Mouse (Mus musculus): Measurements from ENCODE around the gene Slc39a11. TPM values are rescaled to one million over a fixed set of nuclear protein-coding genes. Genes with fewer than 3 reads are reported as not detected.

Gene Slc39a11
- total and polyA plus RNA-seq, 3 experiments, result 43.2 to 54.4 (median 51.0) TPM

DNA sequence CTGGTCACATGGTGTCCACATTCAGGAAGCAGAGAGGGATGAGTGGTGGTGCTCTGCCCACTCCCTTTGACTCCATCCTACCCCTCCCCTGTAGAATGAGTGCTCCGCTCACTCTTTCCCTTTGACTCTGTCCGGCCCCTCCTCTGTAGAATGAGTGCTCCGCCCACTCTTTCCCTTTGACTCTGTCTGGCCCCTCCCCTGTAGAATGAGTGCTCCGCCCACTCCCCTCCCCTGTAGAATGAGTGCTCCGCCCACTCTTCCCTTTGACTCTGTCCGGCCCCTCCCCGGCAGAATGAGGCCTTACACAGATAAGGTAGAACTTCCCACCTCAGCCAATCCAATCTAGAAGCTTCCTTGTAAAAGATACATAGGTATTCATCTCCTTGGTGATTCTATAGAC, 137.7 kb downstream of the Slc39a11 start:
- Histone ChIP-seq H3K4me3 (replicated peaks in 1 of 3; ENCODE audit: low read depth in 2 of 3, low read length in 2 of 3, poor library complexity in 1 of 3) (no peak overlapping the region), H3K4me1 (ENCODE audit: control insufficient read depth in 1 of 2, insufficient read depth in 2 of 2) (peaks cover 6 to 46% of the 10 kb centered on the region in 2 experiments), H3K79me2 (replicated peaks; ENCODE audit: control insufficient read depth, extremely low read depth, insufficient read depth, poor library complexity, severe bottlenecking) (no peaks in the 10 kb centered on the region), H3K9ac (ENCODE audit: insufficient read depth, low read depth) (no peak overlapping the region), H3K27me3 (replicated peaks) (no peaks in the 10 kb centered on the region), H3K9me3 (replicated peaks; ENCODE audit: low read length) (no peaks in the 10 kb centered on the region), H3K27ac (ENCODE audit: insufficient read depth, low read depth) (no peak overlapping the region), H3K36me3 (replicated peaks in 1 of 2; ENCODE audit: control insufficient read depth in 1 of 2, insufficient read depth in 1 of 2, low read length in 1 of 2) (peaks cover 6 to 72% of the 10 kb centered on the region in 2 experiments), H3K4me2 (ENCODE audit: insufficient read depth, low read depth, poor library complexity, severe bottlenecking) (no peak overlapping the region)
- DNase-seq (ENCODE audit: extremely low read depth), result peak; percentile 34
- in situ Hi-C loops (cut with MboI; ENCODE audit: low pct_ligation_motif_present, low pct_unique_long_range_greater_than_20kb, low sequenced_read_pairs) (no loop called here), dilution Hi-C loops (cut with MboI; ENCODE audit: extremely low pct_ligation_motif_present, extremely low pct_unique_long_range_greater_than_20kb, low sequenced_read_pairs) (no loop called here)
- no peak for TF ChIP-seq POLR2AphosphoS2 (IDR thresholded peaks at IDR 0.05; ENCODE audit: low read depth, low read length)
- no peak for TF ChIP-seq USF1 (IDR thresholded peaks at IDR 0.05; ENCODE audit: low read depth, low read length)
- no peak for TF ChIP-seq HCFC1 (IDR thresholded peaks at IDR 0.05; ENCODE audit: low read depth, low read length)
- TF ChIP-seq CHD2 (IDR thresholded peaks at IDR 0.05; ENCODE audit: low read length), result no peak
- TF ChIP-seq ZC3H11A (IDR thresholded peaks at IDR 0.05; ENCODE audit: low read depth, low read length), result no peak
- no peak for TF ChIP-seq RCOR1 (conservative IDR thresholded peaks at IDR 0.05; ENCODE audit: low read depth, low read length)
- no peak for TF ChIP-seq NRF1 (IDR thresholded peaks at IDR 0.05; ENCODE audit: low read depth, low read length)
- no peak for TF ChIP-seq JUND (conservative IDR thresholded peaks at IDR 0.05; ENCODE audit: low read depth, low read length)
- TF ChIP-seq EP300 (IDR thresholded peaks at IDR 0.05; ENCODE audit: low read length), result no peak

DNA sequence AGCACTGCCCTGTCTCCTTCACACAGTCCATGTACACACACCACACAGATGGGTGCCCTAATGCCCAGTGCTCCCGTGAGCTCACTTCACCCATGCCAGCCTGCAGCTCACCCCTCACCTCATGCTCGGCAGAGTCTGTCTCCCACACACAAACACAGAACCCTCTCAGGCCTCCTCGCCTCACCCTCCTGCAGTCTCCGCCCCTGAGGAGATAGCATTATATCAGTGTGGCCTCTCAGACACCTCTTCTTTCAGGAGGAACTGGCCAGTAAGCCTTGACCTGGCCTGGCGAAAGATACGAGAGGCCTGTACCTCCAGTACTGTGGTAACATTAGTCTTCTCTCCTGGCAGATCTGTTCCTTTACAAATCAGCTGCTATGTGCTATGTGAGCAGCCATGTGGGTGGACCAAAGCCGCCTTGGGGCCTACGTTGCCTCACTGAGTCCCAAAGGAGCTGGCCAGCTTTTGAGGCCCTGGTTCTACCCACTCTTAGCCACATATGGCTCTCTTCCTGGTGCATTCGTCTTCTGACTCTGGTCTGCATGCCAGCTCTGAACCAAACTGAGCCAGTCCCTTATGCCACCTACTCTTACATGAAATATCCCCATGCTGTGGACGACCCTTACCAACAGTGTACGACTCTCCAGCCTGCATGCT, 138.8 kb downstream of the Slc39a11 start:
- Histone ChIP-seq H3K27me3 (replicated peaks) (no peaks in the 10 kb centered on the region), H3K4me2 (ENCODE audit: insufficient read depth, low read depth, poor library complexity, severe bottlenecking) (no peak overlapping the region), H3K79me2 (replicated peaks; ENCODE audit: control insufficient read depth, extremely low read depth, insufficient read depth, poor library complexity, severe bottlenecking) (no peaks in the 10 kb centered on the region), H3K9me3 (replicated peaks; ENCODE audit: low read length) (no peaks in the 10 kb centered on the region), H3K36me3 (replicated peaks in 1 of 2; ENCODE audit: control insufficient read depth in 1 of 2, insufficient read depth in 1 of 2, low read length in 1 of 2) (peaks cover under 1 to 66% of the 10 kb centered on the region in 2 experiments), H3K4me3 (replicated peaks in 1 of 3; ENCODE audit: low read depth in 2 of 3, low read length in 2 of 3, poor library complexity in 1 of 3) (no peak overlapping the region), H3K4me1 (ENCODE audit: control insufficient read depth in 1 of 2, insufficient read depth in 2 of 2) (peaks cover 6 to 41% of the 10 kb centered on the region in 2 experiments), H3K9ac (ENCODE audit: insufficient read depth, low read depth) (no peak overlapping the region), H3K27ac (ENCODE audit: insufficient read depth, low read depth) (no peak overlapping the region)
- in situ Hi-C loops (cut with MboI; ENCODE audit: low pct_ligation_motif_present, low pct_unique_long_range_greater_than_20kb, low sequenced_read_pairs) (no loop called here), dilution Hi-C loops (cut with MboI; ENCODE audit: extremely low pct_ligation_motif_present, extremely low pct_unique_long_range_greater_than_20kb, low sequenced_read_pairs) (no loop called here)
- TF ChIP-seq MYC (IDR thresholded peaks at IDR 0.05; ENCODE audit: low read depth, low read length) (no peak), CHD2 (IDR thresholded peaks at IDR 0.05; ENCODE audit: low read length) (no peak), RCOR1 (conservative IDR thresholded peaks at IDR 0.05; ENCODE audit: low read depth, low read length) (no peak), HCFC1 (IDR thresholded peaks at IDR 0.05; ENCODE audit: low read depth, low read length) (no peak), CHD1 (IDR thresholded peaks at IDR 0.05; ENCODE audit: low read depth, low read length) (no peak), ZKSCAN1 (IDR thresholded peaks at IDR 0.05; ENCODE audit: borderline replicate concordance, low read depth, low read length) (no peak)
- DNase-seq (ENCODE audit: extremely low read depth), result no peak

DNA sequence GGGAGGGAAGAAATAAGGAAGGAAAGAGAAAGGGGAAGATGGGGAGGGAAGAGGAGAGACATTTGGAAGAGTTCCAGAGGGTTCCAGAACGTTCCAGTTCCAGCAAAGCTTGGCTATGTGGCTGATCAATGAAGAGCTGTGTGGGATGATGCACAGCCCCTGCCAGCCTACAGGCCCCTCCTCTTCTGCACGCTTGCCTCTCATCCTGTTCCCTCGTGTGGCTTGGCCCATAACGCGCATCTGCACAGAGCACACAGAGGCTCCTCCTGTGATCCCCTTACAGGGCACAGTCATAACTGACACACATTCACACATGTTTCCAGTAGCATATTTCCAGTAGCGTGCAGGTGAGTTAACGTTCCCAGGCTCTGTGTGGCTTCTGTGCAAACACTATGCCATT, 139.6 kb downstream of the Slc39a11 start:
- dilution Hi-C loops (cut with MboI; ENCODE audit: extremely low pct_ligation_motif_present, extremely low pct_unique_long_range_greater_than_20kb, low sequenced_read_pairs) (no loop called here), in situ Hi-C loops (cut with MboI; ENCODE audit: low pct_ligation_motif_present, low pct_unique_long_range_greater_than_20kb, low sequenced_read_pairs) (no loop called here)
- Histone ChIP-seq H3K27me3 (replicated peaks) (no peaks in the 10 kb centered on the region), H3K9ac (ENCODE audit: insufficient read depth, low read depth) (no peak overlapping the region), H3K4me3 (replicated peaks in 1 of 3; ENCODE audit: low read depth in 2 of 3, low read length in 2 of 3, poor library complexity in 1 of 3) (no peak overlapping the region), H3K4me1 (ENCODE audit: control insufficient read depth in 1 of 2, insufficient read depth in 2 of 2) (peaks cover 6 to 37% of the 10 kb centered on the region in 2 experiments), H3K27ac (ENCODE audit: insufficient read depth, low read depth) (no peak overlapping the region), H3K79me2 (replicated peaks; ENCODE audit: control insufficient read depth, extremely low read depth, insufficient read depth, poor library complexity, severe bottlenecking) (no peaks in the 10 kb centered on the region), H3K4me2 (ENCODE audit: insufficient read depth, low read depth, poor library complexity, severe bottlenecking) (no peak overlapping the region), H3K36me3 (replicated peaks in 1 of 2; ENCODE audit: control insufficient read depth in 1 of 2, insufficient read depth in 1 of 2, low read length in 1 of 2) (peaks cover 0 to 70% of the 10 kb centered on the region in 2 experiments), H3K9me3 (replicated peaks; ENCODE audit: low read length) (no peaks in the 10 kb centered on the region)
- no peak for DNase-seq (ENCODE audit: extremely low read depth)
- TF ChIP-seq RCOR1 (conservative IDR thresholded peaks at IDR 0.05; ENCODE audit: low read depth, low read length) (no peak), JUN (IDR thresholded peaks at IDR 0.05; ENCODE audit: insufficient read depth, low read depth, low read length) (no peak), POLR2AphosphoS2 (IDR thresholded peaks at IDR 0.05; ENCODE audit: low read depth, low read length) (no peak), CHD1 (IDR thresholded peaks at IDR 0.05; ENCODE audit: low read depth, low read length) (no peak), MYC (IDR thresholded peaks at IDR 0.05; ENCODE audit: low read depth, low read length) (no peak)

All from CH12.LX (cell line).